Mouse (Mus musculus) thymus, postnatal 4 days (tissue): Measurements from ENCODE around the gene Gm21887.
"Not testable (repeated sequence)": the region's sequence is repeated elsewhere in the genome, so short reads cannot be mapped to it uniquely, and the experiment has no call there.

ENCODE experiments used
- DNase-seq: peaks from one replicate; pipeline ENCODE4 v3.0.0; 2021

Gene Gm21887

DNA sequence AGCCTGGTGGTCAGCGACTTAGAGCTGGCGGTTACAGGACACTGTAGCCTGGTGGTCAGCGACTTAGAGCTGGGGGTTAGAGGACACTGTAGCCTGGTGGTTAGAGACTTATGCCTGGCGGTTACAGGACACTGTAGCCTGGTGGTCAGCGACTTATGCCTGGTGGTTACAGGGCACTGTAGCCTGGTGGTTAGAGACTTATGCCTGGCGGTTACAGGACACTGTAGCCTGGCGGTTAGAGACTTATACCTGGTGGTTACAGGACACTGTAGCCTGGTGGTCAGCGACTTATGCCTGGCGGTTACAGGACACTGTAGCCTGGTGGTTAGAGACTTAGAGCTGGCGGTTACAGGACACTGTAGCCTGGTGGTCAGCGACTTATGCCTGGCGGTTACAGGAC lies 6.4 kb downstream of the Gm21887 start:
- DNase-seq, result not testable (repeated sequence)

DNA sequence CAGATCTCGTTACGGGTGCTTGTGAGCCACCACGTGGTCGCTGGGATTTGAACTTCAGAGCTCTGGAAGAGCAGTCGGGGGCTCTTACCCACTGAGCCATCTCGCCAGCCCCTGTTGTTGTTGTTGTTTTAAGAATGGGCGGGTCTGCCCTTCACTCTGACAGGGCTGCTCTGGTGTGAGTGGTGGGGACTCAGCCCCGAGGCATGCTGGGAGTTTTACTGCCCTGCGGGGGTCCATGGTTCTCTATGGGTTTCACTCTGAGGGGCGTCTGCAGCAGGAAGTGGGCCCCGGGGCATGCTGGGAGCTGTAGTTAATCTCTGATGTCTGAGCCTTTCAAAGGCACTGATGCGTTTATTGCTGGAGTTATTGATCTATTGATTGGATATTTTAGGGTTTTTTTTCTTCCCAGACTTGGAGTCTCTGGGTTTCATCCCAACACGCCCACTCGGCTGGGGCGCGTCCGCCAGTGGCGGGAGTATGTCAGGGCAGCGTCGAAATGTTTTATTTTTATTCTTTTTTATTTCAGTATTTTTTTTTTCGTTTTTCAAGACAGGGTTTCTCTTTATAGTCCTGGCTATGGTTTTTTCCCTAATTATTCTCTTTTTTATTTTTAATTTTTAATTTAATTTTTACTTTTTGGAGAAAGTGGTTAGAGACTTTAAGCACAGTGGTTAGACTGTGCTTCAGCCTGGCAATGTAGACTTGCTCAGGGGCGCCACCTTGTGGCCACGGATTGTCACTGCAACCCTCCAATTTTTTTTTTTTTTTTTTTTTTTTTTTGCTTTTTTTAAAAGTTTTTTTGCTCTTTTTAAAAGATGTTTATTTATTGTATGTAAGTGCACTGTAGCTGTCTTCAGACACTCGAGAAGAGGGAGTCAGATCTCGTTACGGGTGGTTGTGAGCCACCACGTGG lies 8.1 kb downstream of the Gm21887 start:
- DNase-seq, result peak; percentile 97

DNA sequence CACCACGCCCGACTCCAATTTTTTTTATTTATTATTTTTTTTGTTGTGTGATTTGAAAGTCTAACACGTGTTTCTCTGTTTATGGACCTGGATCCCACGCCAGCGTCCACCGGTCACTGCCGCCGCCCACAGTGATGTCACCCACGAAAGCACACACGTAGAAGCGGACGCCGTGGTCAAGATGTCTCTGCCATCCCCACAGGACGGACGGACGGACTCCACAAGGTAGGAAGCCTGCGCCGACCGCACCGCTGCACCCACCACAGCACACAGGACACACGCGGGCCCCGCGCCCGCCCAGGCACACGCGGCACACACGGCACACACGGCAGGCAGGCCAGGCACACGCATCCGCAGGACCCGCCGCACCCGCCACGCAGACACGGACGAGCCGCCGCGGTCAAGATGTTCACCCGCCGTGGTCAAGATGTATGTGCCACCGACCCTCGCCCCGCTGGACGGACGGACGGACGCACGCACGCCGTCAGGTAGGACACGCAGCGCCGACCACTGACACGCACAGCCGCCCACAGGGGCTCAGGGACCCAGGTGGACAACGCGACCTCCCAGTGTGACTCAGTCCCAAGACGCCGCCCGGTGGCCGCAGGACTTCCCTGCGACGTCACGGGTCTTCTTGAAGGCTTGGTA lies 9.2 kb downstream of the Gm21887 start:
- DNase-seq, result peak; percentile 82

DNA sequence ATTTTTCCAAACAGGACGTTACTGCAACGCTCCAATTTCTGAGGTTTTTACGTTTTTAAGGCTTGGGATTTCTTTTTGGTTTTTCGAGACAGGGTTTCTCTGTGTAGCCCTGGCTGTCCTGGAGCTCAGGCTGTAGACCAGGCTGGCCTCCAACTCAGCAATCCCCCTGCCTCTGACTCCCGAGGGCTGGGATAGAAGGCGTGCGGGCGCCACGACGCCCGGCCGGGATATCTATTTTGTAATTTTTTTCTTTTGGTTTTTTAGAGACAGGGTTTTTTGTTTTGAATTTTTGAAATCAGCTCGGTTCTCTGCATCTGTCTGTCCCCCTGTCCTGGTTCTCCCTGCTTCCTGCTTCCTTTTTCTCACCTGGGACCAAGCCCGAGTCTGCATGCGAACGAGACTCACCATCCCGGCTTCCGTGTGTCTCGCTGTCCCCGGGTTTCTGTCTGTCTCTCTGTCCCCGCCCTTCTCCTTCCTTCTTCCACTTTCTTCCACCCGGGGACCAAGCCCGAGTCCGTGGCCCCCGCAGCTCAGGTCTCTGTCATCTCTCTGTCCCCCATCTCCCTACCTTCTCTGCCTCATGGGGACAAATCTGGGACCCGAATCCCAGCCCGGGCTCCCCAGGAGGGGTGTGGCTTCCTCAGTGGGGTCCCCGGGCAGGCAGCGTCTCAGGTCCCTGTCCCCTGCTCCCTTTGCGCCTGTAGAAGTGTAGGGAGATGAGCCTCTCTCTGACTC lies 9.9 kb downstream of the Gm21887 start:
- peak; percentile 71 for DNase-seq

DNA sequence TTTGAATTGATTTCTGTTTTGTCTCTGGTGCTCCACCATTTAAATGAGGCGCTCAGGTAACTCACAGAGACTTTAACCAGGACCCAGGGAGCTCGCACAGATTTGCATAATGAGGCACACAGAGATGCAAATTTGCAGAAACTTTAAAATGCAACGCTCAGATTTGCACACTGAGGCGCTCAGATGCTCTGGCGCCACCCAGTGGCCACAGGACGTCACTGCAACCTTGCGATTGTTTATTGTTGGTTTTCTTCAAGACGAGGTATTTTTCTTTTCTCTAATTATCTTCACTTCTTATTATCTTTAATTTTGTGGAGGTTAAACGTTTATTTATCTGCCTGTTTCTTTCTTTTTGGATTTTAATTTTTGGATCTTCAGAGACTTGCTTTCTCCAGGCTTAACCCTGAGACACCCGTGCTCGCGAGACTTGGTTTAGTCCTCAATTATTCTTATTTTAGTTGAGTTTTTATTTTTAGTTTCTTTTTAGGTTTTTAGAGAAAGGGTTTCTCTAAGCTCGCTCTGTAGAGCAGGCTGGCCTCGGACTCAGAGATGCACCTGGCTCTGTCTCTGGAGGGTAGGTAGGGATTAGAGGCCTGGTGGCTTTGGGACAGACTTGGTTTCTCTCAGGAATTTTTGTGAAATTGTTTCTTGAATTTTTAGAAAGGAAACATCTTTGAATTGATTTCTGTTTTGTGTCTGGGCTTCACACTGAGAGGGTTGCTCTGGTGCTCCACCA lies 10.7 kb downstream of the Gm21887 start:
- DNase-seq, result peak; percentile 98

DNA sequence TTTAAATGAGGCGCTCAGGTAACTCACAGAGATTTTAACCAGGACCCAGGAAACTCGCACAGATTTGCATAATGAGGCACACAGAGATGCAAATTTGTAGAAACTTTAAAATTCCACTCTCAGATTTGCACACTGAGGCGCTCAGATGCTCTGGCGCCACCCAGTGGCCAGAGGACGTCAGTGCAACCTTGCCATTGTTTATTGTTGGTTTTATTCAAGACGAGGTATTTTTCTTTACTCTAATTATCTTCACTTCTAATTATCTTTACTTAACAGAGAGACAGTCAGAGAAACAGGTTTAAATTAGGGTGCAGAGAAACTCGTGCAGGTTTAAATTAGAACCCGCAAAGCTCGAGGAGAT lies 11.2 kb downstream of the Gm21887 start:
- DNase-seq, result peak; percentile 90

DNA sequence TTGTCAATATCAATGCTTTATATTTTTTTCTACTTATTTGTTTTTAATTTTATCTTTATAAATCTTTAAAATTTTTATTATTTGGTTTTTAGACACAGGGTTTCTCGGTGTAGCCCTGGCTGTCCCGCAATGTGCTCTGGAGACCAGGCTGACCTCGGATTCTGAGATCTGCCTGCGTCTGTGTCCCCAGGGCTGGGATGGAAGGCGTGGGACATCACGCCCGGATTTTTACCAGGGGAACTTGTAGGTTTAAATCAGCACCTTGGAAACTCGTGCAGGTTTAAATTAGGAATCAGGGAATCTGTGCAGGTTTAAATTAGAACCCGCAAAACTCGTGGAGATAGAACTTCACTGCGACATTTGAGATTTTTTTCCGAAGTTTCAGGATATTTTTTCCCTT lies 11.7 kb downstream of the Gm21887 start:
- DNase-seq, result peak; percentile 39

DNA sequence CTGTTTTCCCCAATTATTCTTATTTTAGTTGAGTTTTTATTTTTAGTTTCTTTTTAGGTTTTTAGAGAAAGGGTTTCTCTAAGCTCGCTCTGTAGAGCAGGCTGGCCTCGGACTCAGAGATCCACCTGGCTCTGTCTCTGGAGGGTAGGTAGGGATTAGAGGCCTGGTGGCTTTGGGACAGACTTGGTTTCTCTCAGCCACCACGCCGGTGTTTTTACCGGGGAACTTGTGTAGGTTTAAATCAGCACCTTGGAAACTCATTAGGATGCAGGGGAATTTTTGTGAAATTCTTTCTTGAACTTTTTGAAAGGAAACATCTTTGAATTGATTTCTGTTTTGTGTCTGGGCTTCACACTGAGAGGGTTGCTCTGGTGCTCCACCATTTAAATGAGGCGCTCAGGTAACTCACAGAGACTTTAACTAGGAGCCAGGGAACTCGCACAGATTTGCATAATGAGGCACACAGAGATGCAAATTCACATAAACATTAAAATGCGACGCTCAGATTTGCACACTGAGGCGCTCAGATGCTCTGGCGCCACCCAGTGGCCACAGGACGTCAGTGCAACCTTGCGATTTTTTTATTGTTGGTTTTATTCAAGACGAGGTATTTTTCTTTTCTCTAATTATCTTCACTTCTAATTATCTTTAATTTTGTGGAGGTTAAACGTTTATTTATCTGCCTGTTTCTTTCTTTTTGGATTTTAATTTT lies 12.4 kb downstream of the Gm21887 start:
- peak; percentile 71 for DNase-seq
